Mouse (Mus musculus): Measurements from ENCODE around the gene Pde4d. TPM values are rescaled to one million over a fixed set of nuclear protein-coding genes. Genes with fewer than 3 reads are reported as not detected.

The Pde4d gene
- polyA plus RNA-seq, 1 experiment from 2014 or later, result 14.9 TPM

DNA sequence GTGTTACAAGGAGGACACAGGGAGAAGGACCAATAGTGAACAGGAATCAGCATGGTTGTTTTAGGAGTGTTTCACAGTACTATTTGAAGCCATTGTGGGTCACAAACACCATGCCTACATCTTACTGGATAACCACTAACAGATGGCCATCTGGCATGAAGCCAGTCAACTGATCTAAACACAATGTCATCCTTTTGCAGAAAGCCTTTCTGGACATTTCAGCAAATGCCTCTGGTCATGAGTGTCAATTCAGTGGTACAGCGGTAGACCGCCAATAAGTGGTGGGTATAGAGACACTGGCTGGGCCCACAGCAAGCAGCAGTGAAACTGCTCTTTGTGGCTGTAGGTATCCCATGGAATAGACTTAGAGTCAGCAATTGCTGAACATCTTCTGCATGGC lies 151.3 kb downstream of the Pde4d start:
- Histone ChIP-seq H3K4me2 (ENCODE audit: low read depth, low read length) (no peak overlapping the region), H3K36me3 (ENCODE audit: control insufficient read depth, insufficient read depth, low read length) (no peaks in the 10 kb centered on the region), H3K4me1 (replicated peaks; ENCODE audit: control insufficient read depth, insufficient read depth, low read length) (0 out of 2 replicates have a peak, but pooled peaks cover 2% of the 10 kb centered on the region), H3K27ac (ENCODE audit: low read length) (no peak overlapping the region), H3K4me3 (ENCODE audit: low read length) (no peak overlapping the region), H3K27me3 (ENCODE audit: control insufficient read depth, insufficient read depth, low read depth, low read length) (no peaks in the 10 kb centered on the region), H3K9ac (ENCODE audit: low read length) (no peak overlapping the region), H3K9me3 (ENCODE audit: control insufficient read depth, low read length) (no peaks in the 10 kb centered on the region)
- 70% methylated on average over 2 of the region's 2 CpGs for WGBS
- no peak for ATAC-seq (ENCODE audit: low read depth)

DNA sequence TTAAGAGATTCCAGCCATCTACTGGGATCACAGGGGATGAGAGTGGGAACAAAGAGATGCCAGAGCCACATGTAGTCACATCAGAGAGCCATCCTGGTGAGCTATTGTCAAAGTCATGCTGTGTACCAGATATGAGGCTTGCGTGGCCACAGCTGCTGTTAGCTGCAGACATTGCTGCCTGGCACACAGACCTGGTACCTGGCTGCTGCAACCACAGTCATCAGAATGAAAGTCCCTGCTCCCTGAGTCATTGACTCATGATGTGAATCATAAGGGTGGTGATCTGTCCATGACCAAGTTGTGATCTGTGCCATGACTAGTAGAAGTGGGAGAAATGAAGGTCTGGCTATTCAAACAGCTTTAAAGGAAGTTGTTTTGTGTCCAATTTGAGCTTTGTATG lies 153.8 kb downstream of the Pde4d start:
- Histone ChIP-seq H3K9me3 (ENCODE audit: control insufficient read depth, low read length) (no peaks in the 10 kb centered on the region), H3K4me1 (replicated peaks; ENCODE audit: control insufficient read depth, insufficient read depth, low read length) (0 out of 2 replicates have a peak, but pooled peaks cover 2% of the 10 kb centered on the region), H3K4me2 (ENCODE audit: low read depth, low read length) (no peak overlapping the region), H3K27ac (ENCODE audit: low read length) (no peak overlapping the region), H3K27me3 (ENCODE audit: control insufficient read depth, insufficient read depth, low read depth, low read length) (no peaks in the 10 kb centered on the region), H3K9ac (ENCODE audit: low read length) (no peak overlapping the region), H3K4me3 (ENCODE audit: low read length) (no peak overlapping the region), H3K36me3 (ENCODE audit: control insufficient read depth, insufficient read depth, low read length) (no peaks in the 10 kb centered on the region)
- no peak for ATAC-seq (ENCODE audit: low read depth)
- WGBS, result 67% methylated on average over 1 of the region's 1 CpGs

DNA sequence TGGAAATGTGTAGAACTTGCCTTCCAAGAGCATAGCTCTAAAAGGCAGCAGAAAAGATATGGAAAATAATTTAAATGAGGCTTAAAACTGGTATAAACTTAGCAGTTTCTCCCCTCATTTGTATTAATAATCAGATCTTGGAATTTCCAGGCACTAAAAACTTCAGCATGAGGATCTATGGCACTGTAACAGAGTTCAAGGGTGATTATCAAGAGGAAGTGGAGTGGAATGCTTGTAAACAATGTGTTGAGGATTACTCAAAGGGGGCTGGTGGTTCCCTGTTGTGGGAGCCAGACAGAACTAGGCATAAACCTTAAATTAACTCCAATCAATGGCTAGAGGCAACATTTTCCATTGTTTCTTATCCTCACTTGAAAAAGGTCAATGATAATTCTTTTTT lies 154.5 kb downstream of the Pde4d start:
- Histone ChIP-seq H3K27me3 (ENCODE audit: control insufficient read depth, insufficient read depth, low read depth, low read length) (no peaks in the 10 kb centered on the region), H3K27ac (ENCODE audit: low read length) (no peak overlapping the region), H3K9ac (ENCODE audit: low read length) (no peak overlapping the region), H3K4me1 (replicated peaks; ENCODE audit: control insufficient read depth, insufficient read depth, low read length) (0 out of 2 replicates have a peak, but pooled peaks cover 2% of the 10 kb centered on the region), H3K4me2 (ENCODE audit: low read depth, low read length) (no peak overlapping the region), H3K36me3 (ENCODE audit: control insufficient read depth, insufficient read depth, low read length) (no peaks in the 10 kb centered on the region), H3K4me3 (ENCODE audit: low read length) (no peak overlapping the region), H3K9me3 (ENCODE audit: control insufficient read depth, low read length) (no peaks in the 10 kb centered on the region)
- no peak for ATAC-seq (ENCODE audit: low read depth)

DNA sequence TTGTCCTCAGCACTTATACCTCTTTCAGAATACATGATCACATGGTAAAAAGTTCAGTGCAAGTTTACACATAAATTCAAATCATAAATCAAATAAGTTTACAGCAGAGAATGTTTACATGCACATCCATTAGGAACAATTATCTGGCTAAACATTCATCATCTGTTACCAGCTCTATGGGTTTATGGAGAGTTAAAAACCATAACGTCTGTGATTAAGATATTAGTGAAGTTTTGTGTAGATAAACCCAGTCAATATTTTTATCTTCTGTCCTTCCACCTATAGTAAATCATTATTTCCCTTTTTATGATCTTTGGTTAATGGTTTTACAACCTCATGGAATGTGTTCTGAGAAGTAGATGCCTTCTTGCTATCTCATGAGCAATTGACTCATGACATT lies 168.5 kb downstream of the Pde4d start:
- WGBS, result 45% methylated on average over 1 of the region's 1 CpGs
- H3K4me1 ChIP-seq (replicated peaks; ENCODE audit: control insufficient read depth, insufficient read depth, low read length), result no peaks in the 10 kb centered on the region

DNA sequence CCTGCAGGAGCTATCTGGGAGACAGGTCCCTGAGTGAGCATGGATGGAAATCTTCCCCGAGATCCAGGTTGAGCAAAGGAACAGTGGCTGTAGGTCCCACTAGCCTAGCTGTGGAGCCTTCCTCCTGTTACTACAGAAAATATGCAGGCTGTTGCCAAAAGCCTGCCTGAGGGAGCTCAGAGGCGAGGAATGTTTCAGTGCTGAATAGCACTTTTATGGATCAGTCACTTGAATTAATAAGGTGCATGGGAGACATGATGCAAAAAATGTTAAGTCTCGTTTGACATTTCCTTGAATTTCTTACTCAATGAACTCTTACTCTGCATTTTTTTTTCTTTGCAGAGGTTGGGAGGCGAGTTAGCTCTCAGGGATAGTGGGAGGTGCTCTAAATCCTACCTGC lies 172.9 kb downstream of the Pde4d start:
- no peak overlapping the region for H3K4me3 ChIP-seq (ENCODE audit: low read length)
- H3K4me2 ChIP-seq (ENCODE audit: low read depth, low read length), result no peak overlapping the region
- H3K27ac ChIP-seq (ENCODE audit: low read length), result no peak overlapping the region
- no peaks in the 10 kb centered on the region for H3K9me3 ChIP-seq (ENCODE audit: control insufficient read depth, low read length)
- no peaks in the 10 kb centered on the region for H3K36me3 ChIP-seq (ENCODE audit: control insufficient read depth, insufficient read depth, low read length)
- H3K9ac ChIP-seq (ENCODE audit: low read length), result no peak overlapping the region
- H3K27me3 ChIP-seq (ENCODE audit: control insufficient read depth, insufficient read depth, low read depth, low read length), result no peaks in the 10 kb centered on the region
- no peaks in the 10 kb centered on the region for H3K4me1 ChIP-seq (replicated peaks; ENCODE audit: control insufficient read depth, insufficient read depth, low read length)
- no peak for ATAC-seq (ENCODE audit: low read depth)
- 35% methylated on average over 4 of the region's 4 CpGs for WGBS

More for the DNA sequence above, 168.5 kb downstream of the Pde4d start:
- Histone ChIP-seq H3K9ac (ENCODE audit: low read length) (no peak overlapping the region), H3K27me3 (ENCODE audit: control insufficient read depth, insufficient read depth, low read depth, low read length) (no peaks in the 10 kb centered on the region), H3K27ac (ENCODE audit: low read length) (no peak overlapping the region), H3K4me3 (ENCODE audit: low read length) (no peak overlapping the region), H3K36me3 (ENCODE audit: control insufficient read depth, insufficient read depth, low read length) (no peaks in the 10 kb centered on the region), H3K4me2 (ENCODE audit: low read depth, low read length) (no peak overlapping the region), H3K9me3 (ENCODE audit: control insufficient read depth, low read length) (no peaks in the 10 kb centered on the region)
- no peak for ATAC-seq (ENCODE audit: low read depth)

DNA sequence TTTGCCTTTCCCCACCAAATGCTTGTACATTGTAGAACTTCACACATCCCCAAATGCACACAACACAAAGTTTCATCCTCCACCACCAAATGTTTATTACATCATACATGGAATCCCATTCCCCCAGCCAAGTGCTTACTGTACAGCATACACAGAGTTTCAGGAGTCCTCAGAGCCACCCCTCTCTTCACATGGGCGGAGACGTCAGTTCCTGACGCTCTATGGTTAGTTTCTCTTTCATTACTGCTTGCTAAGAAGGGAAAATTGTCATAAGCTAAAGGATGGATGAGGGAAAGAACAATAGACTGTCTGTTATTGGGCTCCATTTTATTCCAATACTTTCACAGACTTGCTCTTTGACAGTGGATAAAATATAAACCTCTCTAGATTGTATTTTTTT lies 174.2 kb downstream of the Pde4d start:
- Histone ChIP-seq H3K4me2 (ENCODE audit: low read depth, low read length) (no peak overlapping the region), H3K9me3 (ENCODE audit: control insufficient read depth, low read length) (no peaks in the 10 kb centered on the region), H3K27me3 (ENCODE audit: control insufficient read depth, insufficient read depth, low read depth, low read length) (no peaks in the 10 kb centered on the region), H3K27ac (ENCODE audit: low read length) (no peak overlapping the region), H3K36me3 (ENCODE audit: control insufficient read depth, insufficient read depth, low read length) (no peaks in the 10 kb centered on the region), H3K4me1 (replicated peaks; ENCODE audit: control insufficient read depth, insufficient read depth, low read length) (no peaks in the 10 kb centered on the region), H3K9ac (ENCODE audit: low read length) (no peak overlapping the region), H3K4me3 (ENCODE audit: low read length) (no peak overlapping the region)
- 61% methylated on average over 3 of the region's 3 CpGs for WGBS
- ATAC-seq (ENCODE audit: low read depth), result no peak

DNA sequence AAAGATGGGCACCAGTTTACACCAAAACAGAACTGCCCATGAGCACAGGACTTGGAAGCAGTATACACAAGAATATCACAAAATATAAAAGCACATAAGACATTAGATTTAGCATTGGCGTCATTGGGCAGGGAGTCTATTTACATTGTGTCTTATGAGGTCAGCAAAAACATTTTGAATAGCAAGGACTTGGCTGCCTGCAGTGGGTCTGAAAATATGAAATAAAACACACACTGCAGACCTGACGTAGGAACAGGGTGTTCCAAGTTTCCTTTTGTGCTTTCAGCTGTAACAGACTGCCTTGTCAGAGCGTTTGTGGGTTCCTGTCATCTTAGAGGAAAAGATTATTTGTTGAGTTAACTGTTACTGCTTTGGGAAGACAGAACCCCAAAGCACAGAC lies 176.4 kb downstream of the Pde4d start:
- Histone ChIP-seq H3K4me2 (ENCODE audit: low read depth, low read length) (no peak overlapping the region), H3K9me3 (ENCODE audit: control insufficient read depth, low read length) (no peaks in the 10 kb centered on the region), H3K9ac (ENCODE audit: low read length) (no peak overlapping the region), H3K4me1 (replicated peaks; ENCODE audit: control insufficient read depth, insufficient read depth, low read length) (no peaks in the 10 kb centered on the region), H3K27ac (ENCODE audit: low read length) (no peak overlapping the region), H3K4me3 (ENCODE audit: low read length) (no peak overlapping the region), H3K36me3 (ENCODE audit: control insufficient read depth, insufficient read depth, low read length) (no peaks in the 10 kb centered on the region), H3K27me3 (ENCODE audit: control insufficient read depth, insufficient read depth, low read depth, low read length) (no peaks in the 10 kb centered on the region)
- 39% methylated on average over 3 of the region's 3 CpGs for WGBS
- no peak for ATAC-seq (ENCODE audit: low read depth)

DNA sequence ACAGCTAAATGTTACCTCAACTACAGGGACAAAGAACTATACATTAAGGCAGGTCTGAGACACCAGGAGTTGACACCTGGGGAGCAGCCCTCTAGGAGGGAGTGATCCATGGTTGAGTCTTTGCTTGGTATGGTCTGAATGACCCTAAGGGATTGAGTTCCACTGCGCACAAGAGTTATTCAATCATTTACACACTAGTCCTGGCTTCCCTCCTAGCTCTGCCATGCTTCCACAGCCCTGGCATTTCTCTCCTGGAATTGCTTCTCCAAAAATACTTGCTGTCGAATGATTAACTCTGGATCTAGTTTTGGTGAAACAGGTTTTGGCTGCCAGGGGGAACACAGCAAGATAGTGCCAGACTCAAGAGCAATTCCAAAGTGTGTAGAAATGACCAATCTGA lies 178.8 kb downstream of the Pde4d start:
- H3K4me3 ChIP-seq (ENCODE audit: low read length), result no peak overlapping the region
- 65% methylated on average over 2 of the region's 2 CpGs for WGBS
- no peaks in the 10 kb centered on the region for H3K9me3 ChIP-seq (ENCODE audit: control insufficient read depth, low read length)
- H3K27ac ChIP-seq (ENCODE audit: low read length), result no peak overlapping the region
- H3K9ac ChIP-seq (ENCODE audit: low read length), result no peak overlapping the region
- no peaks in the 10 kb centered on the region for H3K27me3 ChIP-seq (ENCODE audit: control insufficient read depth, insufficient read depth, low read depth, low read length)
- H3K4me1 ChIP-seq (replicated peaks; ENCODE audit: control insufficient read depth, insufficient read depth, low read length), result no peaks in the 10 kb centered on the region
- no peak overlapping the region for H3K4me2 ChIP-seq (ENCODE audit: low read depth, low read length)
- ATAC-seq (ENCODE audit: low read depth), result no peak
- no peaks in the 10 kb centered on the region for H3K36me3 ChIP-seq (ENCODE audit: control insufficient read depth, insufficient read depth, low read length)

DNA sequence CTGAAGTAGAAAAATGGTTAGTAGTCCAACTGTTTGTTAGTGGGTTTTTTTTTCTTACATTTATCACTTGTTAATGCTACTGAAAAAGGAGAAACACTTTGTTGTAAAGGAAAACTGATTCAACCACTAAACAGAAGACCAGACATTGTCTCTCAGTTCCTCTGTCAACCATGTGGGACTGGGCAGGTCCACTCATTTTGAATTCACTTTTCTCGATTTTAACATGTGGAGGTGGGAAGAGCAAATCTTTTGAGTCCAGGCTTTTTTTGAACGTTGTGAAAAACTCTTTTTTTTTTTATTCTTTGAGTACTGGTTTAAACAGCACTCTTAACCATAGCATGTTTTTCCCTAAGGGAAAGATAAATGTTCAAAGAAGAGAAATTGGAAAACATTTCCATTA lies 180.8 kb downstream of the Pde4d start:
- H3K4me1 ChIP-seq (replicated peaks; ENCODE audit: control insufficient read depth, insufficient read depth, low read length), result no peaks in the 10 kb centered on the region
- WGBS, result 53% methylated on average over 2 of the region's 2 CpGs
- H3K27me3 ChIP-seq (ENCODE audit: control insufficient read depth, insufficient read depth, low read depth, low read length), result no peaks in the 10 kb centered on the region
- no peak overlapping the region for H3K9ac ChIP-seq (ENCODE audit: low read length)
- no peaks in the 10 kb centered on the region for H3K36me3 ChIP-seq (ENCODE audit: control insufficient read depth, insufficient read depth, low read length)
- no peak for ATAC-seq (ENCODE audit: low read depth)
- H3K27ac ChIP-seq (ENCODE audit: low read length), result no peak overlapping the region
- H3K4me2 ChIP-seq (ENCODE audit: low read depth, low read length), result no peak overlapping the region
- no peaks in the 10 kb centered on the region for H3K9me3 ChIP-seq (ENCODE audit: control insufficient read depth, low read length)
- H3K4me3 ChIP-seq (ENCODE audit: low read length), result no peak overlapping the region

DNA sequence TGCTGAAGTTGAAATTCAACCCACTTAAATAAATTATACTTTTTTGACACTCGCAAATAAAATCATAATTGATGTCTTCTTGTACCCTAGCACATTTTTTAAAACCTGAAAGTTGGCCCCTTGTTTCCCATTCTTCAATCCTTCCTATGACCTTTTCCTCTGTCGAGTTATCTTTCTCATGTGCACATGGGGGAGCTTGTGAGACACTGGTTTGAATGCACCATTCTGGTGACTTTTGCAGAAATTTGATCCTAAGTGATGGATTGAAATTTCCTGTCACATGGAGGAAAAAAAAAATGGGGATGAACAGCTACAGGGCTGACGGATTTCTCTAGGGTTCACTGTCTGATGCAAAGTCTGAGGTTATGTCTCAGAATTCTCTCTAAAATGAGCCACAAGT lies 181.5 kb downstream of the Pde4d start:
- 61% methylated on average over 3 of the region's 3 CpGs for WGBS
- Histone ChIP-seq H3K27ac (ENCODE audit: low read length) (no peak overlapping the region), H3K36me3 (ENCODE audit: control insufficient read depth, insufficient read depth, low read length) (no peaks in the 10 kb centered on the region), H3K4me3 (ENCODE audit: low read length) (no peak overlapping the region), H3K27me3 (ENCODE audit: control insufficient read depth, insufficient read depth, low read depth, low read length) (no peaks in the 10 kb centered on the region), H3K4me1 (replicated peaks; ENCODE audit: control insufficient read depth, insufficient read depth, low read length) (no peaks in the 10 kb centered on the region), H3K4me2 (ENCODE audit: low read depth, low read length) (no peak overlapping the region), H3K9ac (ENCODE audit: low read length) (no peak overlapping the region), H3K9me3 (ENCODE audit: control insufficient read depth, low read length) (no peaks in the 10 kb centered on the region)
- no peak for ATAC-seq (ENCODE audit: low read depth)
